Mouse (Mus musculus) adrenal gland, postnatal 10 days (tissue): ENCODE results near the gene Resp18. TPM values are rescaled to one million over a fixed set of nuclear protein-coding genes. Genes with fewer than 3 reads are reported as not detected.

Experiments
- DNase-seq: peaks from one replicate; pipeline ENCODE4 v3.0.0; 2021; ENCODE audit warnings: mixed read lengths
- long read RNA-seq, 2 experiments: library from polyadenylated mRNA; stranded (forward); transcript quantifications; one replicate each; pipeline ENCODE4 v2.0.0; 2021
- total RNA-seq, 2 experiments: library from RNA; stranded (reverse); gene quantifications; 2 replicates each; pipeline ENCODE4 v1.2.3; 2021

Resp18 gene
- 100 to 1,000 TPM; 103 to 109 TPM for total RNA-seq
- long read RNA-seq, experiment 1, transcript Resp18-201 (6 exons, 748 nt) = major isoform, 67 of 73 reads
- long read RNA-seq, experiment 1, partial matches to known transcripts = 4 of 73 reads
- long read RNA-seq, experiment 1, other reads (novel, unspliced or antisense) = 2 of 73 reads
- long read RNA-seq, experiment 2, transcript Resp18-201 (6 exons, 748 nt) = major isoform, 44 of 47 reads
- long read RNA-seq, experiment 2, partial matches to known transcripts = 0 of 47 reads
- long read RNA-seq, experiment 2, other reads (novel, unspliced or antisense) = 3 of 47 reads

DNA sequence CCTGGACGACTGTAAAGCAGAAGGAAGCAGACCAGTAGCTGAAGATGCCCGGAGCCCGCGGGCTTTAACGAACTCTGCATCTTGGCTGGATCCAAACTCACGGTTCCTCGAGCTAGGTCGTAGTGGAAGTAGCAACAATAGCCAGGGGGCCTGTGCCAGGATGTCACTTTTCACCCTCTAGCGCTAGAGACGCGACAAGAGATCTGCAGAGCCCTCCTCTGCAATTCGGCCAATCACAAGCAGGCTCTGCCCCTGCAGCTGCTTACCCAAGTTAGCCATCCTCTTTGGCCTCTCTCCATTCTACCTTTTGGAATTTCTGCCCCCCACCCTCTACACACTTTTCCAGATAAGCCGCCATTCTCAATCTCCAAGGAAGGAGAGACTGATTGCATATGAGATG is at the start of gene Resp18:
TSS of gene Resp18 (minus strand) at position 188 of the 400 bp plus-strand sequence.
- DNase-seq = no peak

DNA sequence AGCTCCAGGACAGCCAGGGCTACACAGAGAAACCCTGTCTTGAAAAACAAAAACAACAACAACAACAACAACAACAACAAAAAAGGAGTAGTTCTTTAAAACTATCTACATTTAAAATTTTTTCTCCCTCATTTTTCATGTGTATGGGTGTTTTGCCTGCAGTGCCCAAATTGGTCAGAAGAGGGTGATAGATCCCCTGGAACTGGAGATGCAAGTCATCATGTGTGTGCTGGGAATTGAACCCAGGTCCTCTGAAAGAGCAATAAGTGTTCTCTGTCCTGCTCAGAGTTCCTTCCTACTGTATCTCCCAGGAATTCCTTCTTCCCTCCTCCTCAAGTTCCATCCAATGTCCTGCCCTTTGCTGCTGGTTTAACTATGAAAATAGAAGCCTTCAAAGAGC is 49.2 kb upstream of the Resp18 start:
- DNase-seq = no peak

DNA sequence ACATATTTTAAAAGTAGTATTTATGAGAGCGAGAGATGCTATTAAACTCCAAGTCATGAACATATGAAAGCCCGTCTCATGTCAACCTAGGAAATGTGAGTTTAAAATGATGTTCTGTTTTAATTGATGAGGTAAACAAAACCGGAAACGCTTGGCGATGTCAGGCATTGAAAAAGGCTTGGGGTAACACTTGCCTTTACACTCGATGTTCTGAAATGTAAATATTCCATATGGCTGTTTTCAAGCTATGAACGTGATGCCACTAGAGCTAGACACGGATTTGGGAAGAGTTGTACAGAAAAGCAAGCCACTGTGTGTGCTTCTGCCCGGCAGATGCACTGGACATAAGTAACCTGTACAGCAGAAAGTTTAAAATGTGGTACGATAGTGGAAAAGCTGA is 41.0 kb upstream of the Resp18 start:
- DNase-seq = no peak

DNA sequence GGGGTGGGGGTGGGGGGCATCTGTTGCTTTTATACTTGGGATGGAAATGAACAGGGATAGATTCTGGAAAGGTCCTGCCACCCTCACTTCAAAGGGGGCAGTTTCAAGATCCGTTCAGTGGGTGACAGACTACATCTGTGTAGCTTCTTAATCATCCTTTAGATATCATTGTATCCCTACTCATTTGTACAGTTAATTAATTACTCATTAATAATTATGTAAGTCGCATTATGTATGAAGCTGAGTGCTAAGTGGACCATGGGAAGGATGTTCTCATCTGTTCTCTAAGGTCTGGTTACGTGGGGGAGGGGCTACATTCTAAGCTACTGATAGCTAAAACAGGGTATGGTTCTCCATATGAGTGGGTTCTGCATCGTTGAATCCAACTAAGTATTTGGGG is 40.5 kb upstream of the Resp18 start:
- no peak for DNase-seq

DNA sequence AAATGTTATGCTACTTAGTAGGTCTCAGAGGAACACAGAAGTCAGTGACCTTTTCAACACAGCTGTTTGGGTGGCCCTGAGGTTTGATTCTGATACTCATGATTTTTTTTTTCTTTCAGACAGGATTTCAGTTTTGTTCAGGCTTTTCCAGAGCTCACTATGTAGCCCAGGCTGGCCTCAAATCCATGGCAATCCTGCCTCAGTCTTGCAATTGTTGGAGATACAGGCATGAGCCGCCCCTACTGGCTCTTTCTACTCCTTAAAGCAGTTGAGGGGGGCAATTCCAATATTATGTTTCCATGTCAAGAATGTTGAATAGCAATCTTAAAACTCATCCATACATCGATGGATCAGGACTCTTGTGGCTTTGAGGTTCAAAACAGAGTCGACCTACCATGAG is 40.1 kb upstream of the Resp18 start:
- no peak for DNase-seq

DNA sequence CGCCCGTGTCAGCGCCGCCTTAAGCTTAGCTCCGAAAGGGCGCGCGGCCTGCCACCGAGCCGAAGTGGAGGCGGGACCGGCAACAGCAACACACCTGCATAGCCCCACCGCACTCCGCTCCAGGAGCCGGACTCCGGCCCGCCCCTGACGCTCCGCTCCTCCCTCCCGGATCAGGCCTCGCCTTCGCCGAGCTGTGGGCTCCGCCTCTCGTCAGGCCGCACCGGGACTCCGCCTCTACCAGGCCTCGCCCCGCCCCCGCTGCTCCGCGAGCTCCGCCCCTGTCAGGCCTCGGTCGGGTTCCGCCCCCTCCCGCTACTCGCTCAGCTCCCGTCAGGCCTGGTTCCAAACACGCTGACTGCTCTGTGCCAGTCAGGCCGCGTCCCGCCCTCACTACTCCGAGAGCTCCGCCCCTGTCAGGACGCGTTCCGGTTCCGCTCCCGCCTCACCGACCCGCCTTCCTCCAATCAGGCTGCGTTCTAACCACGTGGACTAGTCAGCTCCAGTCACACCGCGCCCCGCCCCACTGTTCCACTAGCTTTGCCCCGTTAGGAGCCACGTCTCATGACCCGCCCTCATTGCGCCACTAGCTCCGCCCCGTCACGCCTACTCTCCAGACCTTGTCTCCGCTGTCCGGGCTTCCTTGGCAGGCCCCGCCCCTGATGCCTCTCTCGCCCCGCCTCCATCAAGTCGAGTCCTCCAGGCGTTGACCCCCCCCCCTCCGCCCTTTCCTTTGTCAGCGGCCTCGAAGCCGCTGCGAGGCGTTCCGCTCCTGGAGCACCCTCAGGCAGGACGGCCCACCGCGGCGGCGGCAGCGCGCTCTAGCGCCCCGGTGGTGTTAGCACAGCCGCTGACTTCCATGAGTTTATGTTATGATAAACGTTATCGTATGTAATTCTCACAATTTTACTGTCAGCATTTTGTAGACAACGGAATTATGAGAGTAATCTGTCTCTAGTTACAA is 39.3 kb upstream of the Resp18 start, which contains the start of gene Dnpep:
TSS of gene Dnpep (minus strand) at position 750 of the 961 bp plus-strand sequence.
- peak; percentile 100 for DNase-seq

DNA sequence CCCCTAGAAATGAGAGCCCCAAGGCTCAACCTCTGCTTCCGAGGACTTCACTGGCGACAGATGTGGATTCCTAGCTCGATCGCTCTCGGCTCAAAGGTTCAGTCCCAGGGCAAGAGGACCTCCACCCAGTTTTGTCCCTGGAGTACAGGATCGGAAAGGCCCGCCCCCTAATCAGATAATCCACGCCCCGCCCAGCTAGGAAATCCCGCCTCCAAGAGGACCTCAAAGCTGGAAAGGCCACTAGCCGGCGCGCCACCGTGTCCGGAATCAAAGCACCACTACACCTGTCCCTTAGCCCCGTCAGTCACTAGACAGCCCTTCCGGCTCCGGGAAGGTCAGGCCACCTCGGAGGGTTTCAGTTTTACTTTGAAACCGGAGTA is 38.6 kb upstream of the Resp18 start:
- DNase-seq = peak; percentile 91

DNA sequence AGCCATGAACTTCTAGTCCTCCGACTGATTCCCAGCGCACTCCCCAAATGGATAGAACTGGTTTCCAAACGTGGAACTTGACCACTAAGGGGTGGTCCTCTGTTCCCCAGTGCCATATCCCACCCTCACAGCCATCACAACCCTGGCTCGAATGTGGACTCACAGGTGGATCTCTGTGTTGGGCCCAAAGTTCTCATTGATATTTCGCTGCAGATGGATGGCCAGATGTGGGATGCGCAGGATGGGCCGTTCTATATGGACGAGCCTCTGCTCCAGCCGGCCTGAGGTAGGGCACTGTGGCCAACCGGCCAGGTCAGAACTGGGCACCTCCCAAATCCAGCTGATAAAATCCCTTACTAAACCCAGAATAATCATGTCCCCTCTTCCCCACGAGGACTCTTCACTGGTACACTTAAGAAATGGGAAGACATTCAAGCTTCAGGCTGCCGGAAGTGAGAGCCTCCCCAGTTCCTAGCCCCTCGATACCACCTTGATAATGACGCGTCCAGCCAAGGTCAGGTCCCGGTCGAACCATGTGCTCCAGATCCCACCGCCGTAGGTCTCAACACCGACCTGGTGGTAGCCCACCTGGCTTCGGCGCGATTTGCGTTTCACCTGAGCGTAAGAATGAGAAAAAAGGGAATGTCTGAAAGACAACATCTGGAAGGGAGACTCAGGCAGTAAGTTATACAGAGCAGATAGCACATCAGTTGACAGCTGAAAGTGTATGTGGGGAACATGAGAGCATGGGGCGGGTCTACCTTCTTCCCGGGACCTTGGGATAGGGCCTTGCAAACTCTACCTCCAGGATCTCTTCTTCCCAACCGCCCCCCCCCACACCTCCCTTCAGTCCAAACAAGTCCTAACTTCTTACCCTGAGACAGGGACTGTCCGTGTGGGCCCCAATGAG is 37.5 kb upstream of the Resp18 start:
- no peak for DNase-seq

DNA sequence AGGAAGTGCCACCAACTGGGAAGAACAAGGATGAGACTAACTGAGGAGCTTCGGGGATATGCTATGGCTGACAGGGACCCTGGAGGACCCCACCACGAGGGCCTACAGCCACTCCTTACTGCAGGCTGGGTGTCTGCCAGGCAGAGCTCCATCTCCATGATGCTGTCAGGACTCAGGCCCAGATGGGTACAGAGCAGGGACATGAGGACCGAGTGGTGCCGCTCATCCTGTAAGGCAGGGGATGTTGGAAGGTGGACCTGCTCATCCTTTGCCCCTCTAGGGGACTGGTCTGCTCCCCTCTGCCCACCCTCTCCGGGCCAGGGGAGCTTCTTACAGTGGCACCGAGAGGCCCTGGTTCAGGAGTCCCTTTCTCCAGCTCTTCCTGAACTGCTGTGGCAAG is 36.8 kb upstream of the Resp18 start:
- no peak for DNase-seq

DNA sequence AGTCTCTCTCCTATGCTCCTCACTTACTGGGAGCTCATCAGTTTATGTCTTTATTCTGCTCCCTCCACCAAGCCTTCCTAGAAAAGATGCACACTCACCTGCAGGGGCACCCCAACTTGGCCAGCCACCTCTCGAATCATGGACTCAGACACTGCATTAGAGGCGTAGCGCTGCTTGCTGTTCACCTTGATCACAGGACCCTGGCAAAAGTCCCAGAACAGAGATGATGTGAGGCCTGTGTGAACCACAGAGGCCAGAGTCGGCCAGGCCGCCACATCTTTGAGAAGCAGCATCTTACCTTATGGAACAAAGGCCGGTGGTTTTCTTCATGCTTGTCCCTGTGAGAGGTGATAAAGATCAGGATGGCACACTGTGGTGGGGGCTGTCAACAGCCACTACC is 33.5 kb upstream of the Resp18 start:
- no peak for DNase-seq

DNA sequence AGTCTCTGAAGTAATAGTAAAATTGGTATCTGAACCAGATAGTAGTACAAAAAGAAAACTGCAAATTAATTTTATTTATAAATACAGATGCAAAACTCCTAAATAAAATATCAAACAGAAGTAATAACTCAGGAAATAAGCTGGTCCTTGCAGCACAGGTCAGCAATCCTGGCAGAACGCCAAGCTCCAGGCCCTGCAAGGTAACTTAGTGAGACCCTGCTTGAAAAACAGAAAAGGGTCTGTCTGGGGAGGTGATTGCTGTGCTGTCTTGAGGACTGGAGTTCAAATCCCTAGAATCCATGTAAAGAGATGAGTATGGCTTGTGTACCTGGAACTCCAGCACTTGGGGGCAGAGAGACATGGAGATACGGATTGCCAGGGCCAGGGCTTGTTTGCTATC is 26.4 kb upstream of the Resp18 start:
- DNase-seq = no peak

DNA sequence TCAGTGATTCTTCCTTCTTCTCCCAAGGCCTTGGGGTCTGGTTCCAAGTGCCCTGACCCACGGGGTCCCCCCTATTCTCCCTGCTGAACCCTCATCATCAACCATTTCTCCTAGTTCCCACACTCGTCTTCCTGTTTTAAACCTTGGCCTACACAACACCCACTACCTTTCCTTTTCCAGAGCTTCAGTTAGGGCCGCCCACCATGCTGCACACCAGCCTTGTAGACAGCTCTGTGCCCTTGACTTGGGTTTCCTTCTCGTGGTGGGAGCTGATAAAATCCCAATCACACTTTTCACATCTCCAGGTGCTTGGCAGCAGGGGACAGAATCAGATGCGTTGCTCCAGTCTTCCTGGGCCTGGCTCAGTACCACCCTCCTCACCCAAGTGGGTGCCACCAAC is 16.1 kb upstream of the Resp18 start:
- no peak for DNase-seq

DNA sequence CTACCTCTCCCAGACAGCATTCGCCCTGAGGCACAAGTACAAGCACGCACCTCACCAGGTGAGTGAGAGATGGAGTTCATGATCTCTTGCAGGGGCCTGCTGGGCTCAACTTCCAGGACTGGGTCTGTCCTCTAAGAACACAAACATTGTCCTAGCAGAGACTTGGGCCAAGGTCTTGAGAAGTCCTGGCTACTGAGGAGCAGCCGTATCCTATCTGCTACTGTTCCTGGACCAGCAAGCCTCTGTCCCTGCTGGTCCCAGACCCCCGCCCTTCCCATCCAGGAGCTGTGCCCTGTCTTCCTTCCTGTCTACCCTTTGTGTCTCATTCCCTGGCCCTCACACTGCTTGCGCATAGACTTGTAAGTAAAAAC is 15.1 kb upstream of the Resp18 start:
- no peak for DNase-seq

DNA sequence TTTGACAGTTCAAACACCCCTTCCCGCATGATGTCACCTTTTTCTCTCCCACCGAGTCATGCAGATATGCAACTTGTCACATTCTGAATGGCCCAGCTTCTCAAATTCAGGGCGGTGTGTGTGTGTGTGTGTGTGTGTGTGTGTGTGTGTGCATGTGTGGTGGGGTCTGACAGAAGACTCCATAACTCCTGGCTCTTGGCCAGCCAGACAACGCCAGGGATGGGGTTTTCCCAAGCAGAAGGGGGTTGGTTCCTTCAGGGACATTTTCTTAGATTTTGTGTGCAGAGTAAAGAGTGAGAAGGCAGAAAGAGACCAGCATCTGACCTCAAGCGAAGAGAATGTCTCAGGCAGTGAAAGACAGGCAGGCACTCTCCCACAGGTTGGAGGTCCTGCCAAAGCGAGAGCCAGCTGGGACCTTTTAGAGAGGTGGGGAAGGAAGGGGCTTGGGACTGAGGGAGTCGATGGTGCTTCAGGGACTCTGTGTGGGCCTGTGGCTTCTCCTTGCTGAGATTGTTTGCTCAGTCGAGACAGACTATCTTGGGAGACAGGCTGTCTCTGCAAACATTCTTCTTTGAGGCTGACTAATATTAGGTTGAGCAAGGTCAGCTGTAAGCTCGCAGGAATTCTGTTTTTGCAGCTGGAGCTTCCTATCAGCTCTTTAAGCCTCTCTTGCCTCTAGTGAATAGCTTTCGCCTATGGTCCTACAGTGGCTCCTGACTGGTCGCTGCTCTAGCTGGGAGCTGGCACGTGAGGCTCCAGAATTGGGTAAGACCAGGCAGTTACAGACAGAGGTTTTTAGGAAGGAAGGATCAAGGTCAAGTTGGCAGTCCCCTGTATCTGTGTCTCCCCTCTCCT is 14.5 kb upstream of the Resp18 start:
- peak; percentile 22 for DNase-seq

DNA sequence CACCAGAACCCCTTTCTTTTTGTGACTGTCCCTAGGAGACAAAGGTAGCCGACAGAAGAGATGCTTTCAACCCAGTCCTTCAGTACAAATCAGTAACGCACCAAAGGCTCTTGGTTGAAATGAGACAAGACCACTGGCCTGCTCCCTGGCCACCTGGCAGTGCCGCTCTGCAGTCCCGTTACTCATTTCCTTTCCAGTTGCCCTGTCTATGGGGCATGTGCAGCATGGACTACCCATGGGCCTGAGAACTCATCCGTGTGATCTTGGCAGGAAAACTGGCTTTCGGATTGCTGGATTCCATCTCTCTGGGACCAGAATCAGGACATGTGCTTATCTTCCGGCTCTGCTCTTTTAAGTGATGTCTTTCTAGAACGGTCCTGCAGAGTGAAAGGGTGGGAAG is 13.1 kb upstream of the Resp18 start:
- no peak for DNase-seq

DNA sequence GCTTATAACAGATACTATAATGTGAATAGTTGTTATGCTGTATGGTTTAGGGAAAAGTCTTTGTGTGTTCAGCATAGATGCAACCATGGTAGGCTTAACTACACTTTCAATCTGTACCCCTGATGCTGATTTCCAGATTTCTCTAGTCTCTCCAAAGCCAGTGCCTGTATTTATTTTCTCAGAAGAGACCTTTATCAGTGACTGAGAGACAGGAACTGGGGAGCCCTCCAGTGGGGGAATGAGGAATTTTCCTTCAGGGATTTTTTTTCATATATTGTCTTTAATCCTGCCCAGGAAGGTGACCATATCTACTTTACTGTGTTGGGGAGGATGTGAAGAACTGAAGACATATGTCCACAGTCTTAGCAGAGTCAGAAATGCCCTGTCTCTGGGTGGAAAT is 12.4 kb upstream of the Resp18 start:
- DNase-seq = peak; percentile 49

DNA sequence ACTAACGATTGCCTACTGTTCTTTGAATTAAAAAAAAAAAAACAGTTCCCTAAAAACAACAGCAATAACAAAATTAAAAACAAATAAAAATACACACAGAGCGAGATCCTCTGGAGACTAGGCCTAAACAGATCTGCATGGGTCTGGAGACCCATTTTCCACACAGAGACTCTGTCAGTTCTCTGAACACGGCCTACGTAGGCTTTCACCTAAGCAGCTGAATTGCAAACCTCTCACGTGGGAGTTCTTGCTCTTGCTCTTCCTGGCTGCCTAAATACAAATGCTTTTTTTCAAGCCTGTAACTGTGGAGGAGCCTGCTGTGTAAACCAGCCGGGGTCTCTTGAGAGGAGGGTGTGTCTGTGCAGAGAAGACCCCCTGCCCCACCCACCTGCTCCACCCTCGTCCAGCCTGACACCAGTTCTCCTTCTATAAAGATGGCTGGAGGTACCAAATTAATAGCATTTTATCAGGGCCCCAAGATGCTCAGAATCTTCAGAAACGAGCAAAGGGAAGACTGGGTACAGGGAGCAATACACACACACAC is 11.7 kb upstream of the Resp18 start:
- DNase-seq = no peak

DNA sequence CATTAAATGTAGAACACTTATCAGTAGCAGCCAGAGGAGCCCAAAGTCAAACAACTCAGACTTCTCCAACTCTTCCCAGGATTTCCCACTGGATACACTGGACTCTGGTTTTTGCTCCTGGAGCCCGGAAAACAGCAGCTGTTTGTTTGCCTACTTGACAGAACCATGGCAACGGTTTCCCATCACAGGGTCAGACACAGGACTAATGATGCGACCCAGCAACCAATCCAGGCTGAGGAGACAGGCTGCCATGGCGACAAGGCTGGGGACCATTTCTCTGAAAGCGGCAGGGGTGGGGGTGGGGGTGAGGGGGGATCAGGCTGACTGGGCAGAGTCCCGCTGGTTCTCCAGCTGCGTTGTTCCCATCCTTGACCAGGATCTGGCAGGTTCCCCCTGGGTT is 11.2 kb upstream of the Resp18 start:
- no peak for DNase-seq

DNA sequence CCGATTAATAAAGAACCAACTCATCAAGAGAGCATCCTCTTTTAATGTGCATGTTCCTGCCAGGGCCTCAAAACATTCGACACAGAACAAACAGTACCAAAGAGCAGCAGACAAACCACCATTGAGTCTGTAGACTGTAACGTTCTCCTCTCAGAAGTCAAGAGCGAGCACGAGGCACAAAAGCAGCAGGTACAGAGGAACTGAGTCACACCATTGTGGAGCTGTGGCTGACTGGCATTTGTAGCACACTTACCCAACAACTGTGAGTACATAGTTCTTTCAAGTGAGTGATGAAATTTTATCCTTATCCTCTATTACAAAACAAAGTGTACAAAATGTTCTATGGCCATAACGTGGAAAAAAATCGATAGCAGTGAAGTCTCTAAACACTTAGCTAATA is 6.7 kb upstream of the Resp18 start:
- no peak for DNase-seq

DNA sequence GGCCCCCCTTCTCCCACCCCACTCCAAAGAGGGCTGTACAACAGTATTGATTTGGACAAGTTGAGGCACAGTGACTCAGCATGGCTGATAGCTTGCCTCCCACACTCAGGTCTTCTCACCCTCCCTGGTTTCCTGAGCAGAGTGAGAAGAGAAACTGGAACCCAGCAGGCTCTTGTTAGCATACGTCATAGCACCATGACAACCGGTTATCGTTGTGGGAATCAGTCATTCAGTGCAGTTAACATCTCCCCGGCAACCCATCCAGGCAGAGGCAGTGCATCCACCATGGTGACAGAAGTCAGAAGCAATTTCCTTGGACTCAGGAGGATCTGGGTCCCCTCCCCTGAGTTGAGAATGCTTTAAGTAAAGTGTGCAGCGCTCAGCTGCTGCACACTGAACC is 4.8 kb upstream of the Resp18 start:
- DNase-seq = no peak
